ENCODE assay signal across 20 mouse cellular contexts in genomic region chr8:9245994-9246393, GRCm38 (mm10).
A peak's percentile ranks its signal among the peaks of the same experiment; 100 is the strongest.
DNase-seq lines count a peak whose midpoint lies in the region; ATAC-seq lines count a peak whose summit lies in the region.
"Had no signal": no experiment of that assay in that cellular context is flagged by ENCODE, and none has a peak within 500 bp of the region (broad histone marks: within the 10 kb centered on the region; RNA-seq: fewer than 3 reads in every experiment).

No protein-coding gene starts in this region.

- no peaks in the 10 kb centered on the region for H3K36me3 ChIP-seq in kidney, embryonic 16.5 days (ENCODE audit: insufficient read depth, low read length)
- no peaks in the 10 kb centered on the region for H3K36me3 ChIP-seq in forebrain, embryonic 10.5 days (replicated peaks)
- H3K36me3 ChIP-seq: embryonic facial prominence, embryonic 15.5 days; G1E; hindbrain, embryonic 10.5 days; intestine, embryonic 15.5 days; limb, embryonic 15.5 days; neural tube, embryonic 12.5 days; stomach, embryonic 15.5 days had no signal

- H3K4me1 ChIP-seq in kidney, embryonic 16.5 days (ENCODE audit: insufficient read depth, low read length): no peaks in the 10 kb centered on the region
- peaks cover 20% of the 10 kb centered on the region for H3K4me1 ChIP-seq in forebrain, embryonic 10.5 days
- H3K4me1 ChIP-seq: embryonic facial prominence, embryonic 15.5 days; intestine, embryonic 15.5 days; stomach, embryonic 15.5 days had no signal

- peak; percentile 74; the same call in 1 of the 2 replicates for ATAC-seq in kidney, embryonic 16.5 days (ENCODE audit: low FRiP score, low TSS enrichment)
- ATAC-seq: CD4-positive, CD25-positive, alpha-beta regulatory T cell, adult 4 months; intestine, embryonic 15.5 days; liver, postnatal 0 days had no signal

- no peaks in the 10 kb centered on the region for H3K9me3 ChIP-seq in kidney, embryonic 16.5 days (ENCODE audit: low read length)
- no peaks in the 10 kb centered on the region for H3K9me3 ChIP-seq in forebrain, embryonic 10.5 days
- H3K9me3 ChIP-seq: embryonic facial prominence, embryonic 15.5 days; G1E; hindbrain, embryonic 10.5 days; intestine, embryonic 15.5 days; limb, embryonic 15.5 days; neural tube, embryonic 12.5 days; stomach, embryonic 15.5 days had no signal

- WGBS in kidney, embryonic 16.5 days: 36% methylated on average over 5 of the region's 5 CpGs
- 43% methylated on average over 5 of the region's 5 CpGs for WGBS in forebrain, embryonic 10.5 days

- peak; percentile 41 for DNase-seq in embryo, embryonic 10 days (ENCODE audit: low spot score)
- no peak for DNase-seq in embryo, embryonic 10.5 days (ENCODE audit: low spot score)
- DNase-seq in kidney, postnatal 14 days: no peak
- DNase-seq in cerebellum, postnatal 14 days: peak; percentile 82 to 91
- no peak for DNase-seq in forebrain, embryonic 10.5 days (ENCODE audit: extremely low spot score, low spot score)
- DNase-seq in layer of hippocampus, adult 8-10 months (ENCODE audit: low spot score in 2 of 2): no peak
- DNase-seq in urinary bladder, adult 18-20 months (ENCODE audit: low spot score in 2 of 2): no peak
- DNase-seq: liver, postnatal 0 days; right cerebral cortex, postnatal 14 days had no signal

- H3K4me2 ChIP-seq in kidney, embryonic 16.5 days (replicated peaks; ENCODE audit: low read depth, low read length): no peak overlapping the region
- H3K4me2 ChIP-seq: embryonic facial prominence, embryonic 15.5 days; intestine, embryonic 15.5 days; limb, embryonic 15.5 days; neural tube, embryonic 12.5 days; stomach, embryonic 15.5 days had no signal

- H3K27me3 ChIP-seq in kidney, embryonic 16.5 days (ENCODE audit: insufficient read depth, low read length): no peaks in the 10 kb centered on the region
- H3K27me3 ChIP-seq in forebrain, embryonic 10.5 days (ENCODE audit: poor library complexity, severe bottlenecking): no peaks in the 10 kb centered on the region
- H3K27me3 ChIP-seq: embryonic facial prominence, embryonic 15.5 days; intestine, embryonic 15.5 days; neural tube, embryonic 12.5 days; stomach, embryonic 15.5 days had no signal

- H3K9ac ChIP-seq in kidney, embryonic 16.5 days (replicated peaks; ENCODE audit: low read length): no peak overlapping the region
- H3K9ac ChIP-seq: embryonic facial prominence, embryonic 15.5 days; intestine, embryonic 15.5 days; limb, embryonic 15.5 days; liver, postnatal 0 days; neural tube, embryonic 12.5 days; stomach, embryonic 15.5 days had no signal

- H3K4me3 ChIP-seq in kidney, embryonic 16.5 days (ENCODE audit: low read length): no peak overlapping the region
- no peak overlapping the region for H3K4me3 ChIP-seq in forebrain, embryonic 10.5 days
- H3K4me3 ChIP-seq: embryonic facial prominence, embryonic 15.5 days; hindbrain, embryonic 10.5 days; intestine, embryonic 15.5 days; layer of hippocampus, adult 2 months; limb, embryonic 15.5 days; neural tube, embryonic 12.5 days; stomach, embryonic 15.5 days had no signal

- H3K27ac ChIP-seq in kidney, embryonic 16.5 days (ENCODE audit: low read length): no peak overlapping the region
- no peak overlapping the region for H3K27ac ChIP-seq in forebrain, embryonic 10.5 days
- H3K27ac ChIP-seq: embryonic facial prominence, embryonic 15.5 days; hindbrain, embryonic 10.5 days; intestine, embryonic 15.5 days; kidney, postnatal 0 days; limb, embryonic 15.5 days; neural tube, embryonic 12.5 days; stomach, embryonic 15.5 days had no signal

Comparison
In these comparisons a context has a peak if more than half of its experiments do, and no peak if none do; other contexts are left out.
1. DNase-seq: peak in embryo, embryonic 10 days (single experiment) and cerebellum, postnatal 14 days (2 of 2); none in embryo, embryonic 10.5 days (single experiment), kidney, postnatal 14 days (single experiment), forebrain, embryonic 10.5 days (single experiment), layer of hippocampus, adult 8-10 months (0 of 2) and urinary bladder, adult 18-20 months (0 of 2).